Mouse (Mus musculus): ENCODE results near the gene Spop.

DNA sequence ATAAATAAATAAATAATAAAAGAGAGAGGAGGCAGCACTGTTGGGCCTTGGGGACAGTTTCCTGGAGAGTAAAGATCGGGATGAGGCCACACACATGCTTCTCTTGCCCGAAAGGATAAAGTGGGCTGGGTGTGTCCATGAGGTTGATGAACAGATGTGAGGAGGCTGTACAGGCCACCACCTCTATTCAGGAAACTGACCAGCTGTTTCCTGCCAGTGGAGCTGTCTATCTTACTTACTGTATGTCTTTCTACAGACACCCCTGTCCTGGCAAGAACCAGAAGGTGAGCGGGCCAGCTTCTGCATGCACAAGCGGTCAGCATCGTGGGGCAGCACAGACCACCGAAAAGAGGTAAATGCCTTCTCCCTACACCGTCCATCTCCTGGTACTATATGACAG lies 42.7 kb upstream of the Spop start:
- TF ChIP-seq GATA1 (IDR thresholded peaks at IDR 0.05; ENCODE audit: borderline replicate concordance, low read length) (no peak), FLI1 (IDR thresholded peaks at IDR 0.05; ENCODE audit: low read length) (no peak)

Data from megakaryocyte, embryonic 14.5 days (primary cell).